Mouse (Mus musculus) frontal cortex, postnatal 36 days (tissue): ENCODE measurements around the gene Zfand2b.

Experiments used
- DNase-seq, 2 experiments: peaks; one replicate each; pipeline ENCODE4 v3.0.0; 2022; ENCODE audit warnings: low spot score in 2 of 2

Gene Zfand2b

DNA sequence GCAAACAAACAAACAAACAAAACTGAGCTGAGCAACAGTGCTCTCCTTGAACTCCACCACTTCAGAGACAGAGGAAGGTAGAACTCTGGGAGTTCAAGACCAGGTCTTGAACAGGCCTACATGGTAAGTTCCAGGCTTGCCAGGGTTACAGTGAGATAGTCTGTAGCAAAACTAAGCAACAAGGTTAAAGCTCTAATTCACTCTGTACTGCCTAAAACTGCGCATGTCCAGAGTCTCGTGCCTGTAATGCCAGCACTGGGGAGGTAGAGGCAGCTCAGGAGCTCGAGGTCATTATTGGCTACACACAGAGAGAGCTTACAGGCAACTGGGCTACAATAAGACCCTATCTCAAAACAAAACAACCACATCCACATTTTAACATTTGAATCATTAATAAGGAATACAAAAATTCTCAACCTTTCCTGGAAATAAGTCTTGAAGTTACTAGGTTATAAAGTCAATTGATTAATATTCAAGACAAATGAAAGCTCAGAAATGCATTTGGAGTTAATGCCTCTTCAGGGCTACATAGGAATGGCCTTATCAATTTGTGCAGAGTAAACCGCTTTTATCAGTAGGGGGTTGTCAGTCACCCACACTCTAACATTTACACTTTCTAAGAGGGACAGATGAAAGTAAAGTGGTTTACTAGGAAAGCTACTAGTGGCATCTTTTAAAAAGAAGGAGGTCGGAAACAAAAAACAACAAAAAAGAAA lies 8.7 kb upstream of the Zfand2b start:
- no peak for DNase-seq

DNA sequence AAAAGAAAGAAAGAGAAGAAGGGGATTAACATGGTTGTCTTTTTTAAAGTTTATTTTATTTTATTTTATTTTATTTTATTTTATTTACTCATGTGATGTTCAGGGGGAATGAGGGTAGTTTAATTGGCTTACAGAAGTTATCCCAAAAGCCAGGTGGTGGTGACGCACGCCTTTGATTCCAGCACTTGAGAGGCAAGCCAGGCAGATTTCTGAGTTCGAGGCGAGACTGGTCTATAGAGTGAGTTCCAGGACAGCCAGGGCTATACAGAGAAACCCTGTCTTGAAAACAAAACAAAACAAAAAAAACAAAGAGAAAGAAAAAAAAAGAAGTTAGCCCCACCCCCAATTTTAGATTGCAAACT lies 8.2 kb upstream of the Zfand2b start:
- DNase-seq, result no peak

DNA sequence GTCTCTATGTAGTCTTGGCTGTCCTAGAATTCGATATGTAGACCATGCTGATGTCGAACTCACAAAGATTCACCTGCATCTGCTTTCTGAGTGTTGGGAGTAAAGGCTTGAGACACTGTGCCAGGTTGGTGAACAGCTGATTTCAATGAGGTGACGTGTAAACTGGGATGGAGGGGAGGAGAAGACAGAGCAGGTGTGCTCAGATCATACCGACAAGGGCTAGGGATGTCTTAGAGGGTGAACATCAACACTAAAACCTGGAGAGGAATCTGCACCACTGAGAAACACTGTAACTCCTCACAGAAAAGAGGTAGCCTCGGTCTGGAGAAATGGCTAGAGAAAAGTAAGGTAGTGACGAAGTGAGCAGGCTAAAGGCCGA lies 364 bp upstream of the Zfand2b start:
- no peak for DNase-seq

- DNase-seq, result peak; percentile 24 to 26
These were observed 11.1 kb downstream of the Zfand2b start for GRCm38 (mm10) chr1:75179334-75180104.

DNA sequence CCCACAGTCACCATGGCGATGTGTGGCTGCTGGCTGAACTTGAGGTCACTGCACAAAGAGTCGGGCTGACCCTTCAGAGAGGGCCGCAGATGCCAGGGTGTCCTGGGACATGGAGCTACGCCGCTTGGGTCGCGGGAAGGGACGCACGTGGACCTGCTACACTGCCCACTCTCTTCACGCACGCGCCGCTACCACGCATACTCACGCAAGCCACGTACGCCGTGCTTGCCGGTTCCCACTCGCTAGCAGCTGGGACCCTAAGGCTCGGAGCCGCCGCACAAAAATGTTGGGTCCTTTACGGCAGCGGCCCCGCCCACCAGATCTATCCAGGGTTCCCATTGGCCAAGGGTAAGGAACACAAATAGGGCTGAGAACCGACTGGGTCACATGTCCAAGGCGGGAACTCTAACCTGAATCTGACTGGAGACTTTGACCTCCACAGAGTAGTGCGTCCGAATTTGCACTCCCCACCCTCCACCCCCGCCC lies 11.7 kb downstream of the Zfand2b start, which contains the start of gene Abcb6:
Gene Abcb6 (minus strand): TSS at position 288 of the 486 bp plus-strand sequence.
- DNase-seq, result peak; percentile 91 to 95

GRCm38 (mm10) chr1:75180741-75181140 lies 12.3 kb downstream of the Zfand2b start:
- no peak for DNase-seq

DNA sequence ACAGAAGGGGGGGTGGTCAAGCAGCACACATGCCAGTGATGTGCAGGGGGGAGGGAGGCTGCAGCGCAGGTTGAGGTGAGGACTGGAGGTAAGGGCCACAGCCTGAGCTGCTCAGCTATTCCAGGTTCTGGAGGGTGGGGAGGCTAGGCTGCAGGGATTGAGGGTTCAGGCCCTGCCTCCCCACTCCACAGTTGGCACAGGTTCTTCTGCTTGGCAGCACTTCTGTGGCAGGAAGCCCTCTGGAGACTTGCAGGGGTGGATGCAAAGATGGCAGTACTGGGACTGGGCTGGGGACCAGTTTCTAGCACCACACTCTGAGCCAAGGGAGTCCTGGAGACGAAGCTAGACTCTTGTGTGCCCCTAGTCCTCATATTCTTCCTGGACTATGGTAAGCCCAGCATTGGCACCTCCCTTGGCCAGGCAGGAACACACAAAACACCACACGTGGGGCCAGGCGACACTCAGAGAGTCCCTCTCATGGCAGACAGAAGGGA lies 13.0 kb downstream of the Zfand2b start:
- DNase-seq, result no peak

GRCm38 (mm10) chr1:75182160-75182559 lies 13.7 kb downstream of the Zfand2b start:
- no peak for DNase-seq

GRCm38 (mm10) chr1:75185495-75185894 lies 17.0 kb downstream of the Zfand2b start:
- DNase-seq, result no peak

GRCm38 (mm10) chr1:75187126-75187525 lies 18.7 kb downstream of the Zfand2b start:
- no peak for DNase-seq

- DNase-seq, result no peak
These were observed 19.6 kb downstream of the Zfand2b start for GRCm38 (mm10) chr1:75187914-75188483.

- DNase-seq, result no peak
These were observed 22.1 kb downstream of the Zfand2b start for GRCm38 (mm10) chr1:75190577-75190976.

DNA sequence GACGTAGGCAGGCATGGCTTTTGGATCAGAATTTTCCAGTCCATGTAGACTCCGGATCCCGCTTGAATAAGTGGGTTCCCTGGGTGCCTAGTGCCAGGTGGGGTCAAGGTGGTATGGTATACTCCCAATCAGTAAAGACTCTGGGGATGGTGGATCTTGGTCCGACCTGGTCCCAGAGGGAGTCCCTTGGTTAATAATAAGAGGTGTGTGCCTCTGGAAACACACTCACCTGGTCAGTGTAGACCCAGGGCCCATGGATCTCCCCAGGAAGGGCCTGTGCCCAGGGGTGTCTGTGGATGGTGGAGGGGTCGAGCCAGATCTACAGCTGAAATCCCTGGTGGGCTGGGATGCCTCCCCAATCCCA lies 22.8 kb downstream of the Zfand2b start:
- no peak for DNase-seq

DNA sequence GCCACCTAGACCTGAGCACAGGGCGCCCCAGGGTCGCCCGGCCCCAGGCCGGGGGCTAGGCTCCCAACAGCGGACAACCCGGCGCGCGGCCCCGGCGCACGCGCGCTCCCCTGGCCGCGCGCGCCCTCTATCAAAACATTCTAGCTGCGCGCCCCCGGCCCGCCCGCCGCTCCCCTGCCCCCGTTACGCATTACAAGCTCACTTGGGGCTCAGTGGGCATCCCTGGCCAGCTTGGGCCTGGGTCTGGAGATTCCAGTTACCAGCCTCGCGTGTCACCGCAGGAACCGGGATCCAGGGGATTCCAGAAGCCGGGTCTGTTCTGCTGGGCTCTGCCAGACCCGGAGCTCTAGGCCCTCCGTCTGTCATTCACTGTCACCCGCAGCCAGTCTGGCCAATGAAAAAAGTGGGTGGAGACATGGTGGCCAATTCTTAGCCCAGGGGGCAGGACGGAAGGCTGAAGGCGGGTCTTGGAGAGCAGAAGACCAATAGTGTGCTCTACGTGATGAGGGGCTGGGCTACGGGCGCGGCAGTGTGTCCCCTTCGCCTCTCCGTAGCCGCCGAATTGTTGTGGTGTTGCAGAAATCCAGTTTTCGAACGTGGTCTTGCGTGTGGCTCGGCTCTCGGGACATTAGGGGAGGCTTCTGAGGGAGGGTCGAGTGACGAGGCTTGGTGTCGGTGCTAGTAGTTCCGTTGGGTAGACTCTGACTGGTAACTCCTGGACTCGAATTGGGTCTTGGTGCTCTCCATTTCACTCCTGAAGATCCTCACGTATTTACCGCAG lies 23.4 kb downstream of the Zfand2b start, which contains the start of the genes Ankzf1 and Atg9a:
Gene Ankzf1 (plus strand): TSS at position 530 of the 781 bp plus-strand sequence.
Gene Atg9a (minus strand): TSS at position 575 of the 781 bp plus-strand sequence.
- DNase-seq, result peak; percentile 94 to 96

DNA sequence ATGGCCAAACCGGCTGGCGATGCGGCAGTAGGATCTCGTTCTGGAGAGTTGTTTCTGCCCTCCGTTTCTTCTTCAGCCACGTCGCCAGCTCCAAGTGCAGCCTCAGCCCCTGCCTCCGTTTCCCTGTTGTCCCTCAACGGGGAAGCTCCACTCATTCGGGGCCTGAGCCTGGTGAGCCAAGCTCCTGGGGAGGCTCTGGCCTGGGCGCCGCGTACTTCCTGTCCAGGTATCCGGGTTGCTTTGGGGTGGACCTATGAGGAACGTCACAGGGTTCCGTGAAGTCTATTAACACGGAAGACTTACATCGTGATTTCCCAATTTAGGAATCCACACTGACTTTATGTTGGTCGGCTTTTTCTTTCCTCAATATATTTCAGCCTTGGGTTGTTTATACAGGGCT lies 24.0 kb downstream of the Zfand2b start:
- DNase-seq, result peak in 1 of 2 experiments; percentile 41

- DNase-seq, result no peak
These were observed 32.8 kb downstream of the Zfand2b start for GRCm38 (mm10) chr1:75201236-75201635.

GRCm38 (mm10) chr1:75208967-75209678 lies 40.7 kb downstream of the Zfand2b start:
- no peak for DNase-seq

DNA sequence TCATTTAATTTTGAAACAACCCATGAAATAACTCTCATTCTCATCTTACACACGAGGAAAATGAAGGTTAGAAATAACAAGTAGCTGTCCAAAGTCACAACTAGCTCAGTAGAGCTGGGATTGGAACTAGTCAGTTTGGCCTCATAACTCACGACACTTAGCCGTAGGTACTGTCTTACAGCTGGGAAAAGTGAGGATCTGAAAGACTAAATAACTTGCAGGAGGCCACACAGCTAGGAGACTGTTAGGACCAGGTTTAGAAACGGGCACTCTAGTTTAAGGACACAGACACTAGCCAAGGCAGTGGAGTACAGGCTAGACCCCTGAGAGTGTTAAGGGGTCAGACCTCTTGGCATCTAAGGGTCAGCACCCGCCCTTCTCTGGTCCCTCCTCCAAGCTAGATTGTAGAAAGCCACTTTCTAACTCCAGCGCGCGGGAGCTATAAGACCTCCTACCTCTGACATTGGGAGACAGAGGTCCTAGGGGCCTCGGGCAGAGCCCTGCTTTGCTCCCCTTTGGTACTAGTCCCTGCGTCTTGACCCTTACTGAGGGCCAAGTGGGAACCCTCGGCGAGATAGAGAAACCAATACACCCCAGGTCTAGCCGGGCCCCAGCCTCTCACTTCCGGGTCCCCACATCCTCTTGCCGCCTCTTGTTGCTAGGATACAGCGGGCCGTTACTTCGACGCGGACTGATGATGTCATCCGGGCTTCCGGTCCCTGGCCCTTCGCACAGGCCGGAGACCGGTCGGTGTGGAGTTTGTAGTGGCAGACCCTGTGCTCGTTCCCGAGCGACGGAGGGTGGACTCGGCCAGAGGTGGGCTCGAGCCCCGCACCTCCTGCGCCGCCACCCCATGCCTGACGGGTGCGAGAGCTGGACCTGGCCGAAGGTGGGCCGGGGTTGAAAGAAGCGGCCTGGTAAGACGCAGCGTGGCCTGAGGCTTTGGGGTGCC lies 42.0 kb downstream of the Zfand2b start, which contains the start of the genes Glb1l and Stk16:
Gene Glb1l (minus strand): TSS at position 678 of the 952 bp plus-strand sequence.
Gene Stk16 (plus strand): TSS at position 703 of the 952 bp plus-strand sequence.
- DNase-seq, result peak; percentile 96 to 98

- DNase-seq, result no peak
These were observed 42.8 kb downstream of the Zfand2b start for GRCm38 (mm10) chr1:75211141-75211708.
